Mouse (Mus musculus) brain, embryonic 14.5 days (tissue): ENCODE data around the gene Gm28036.
A peak's percentile ranks its signal among the peaks of the same experiment; 100 is the strongest.

ENCODE experiments used
- CTCF ChIP-seq: fragments of 200-500 bp; IDR thresholded peaks from 2 replicates; pipeline ENCODE4 v1.5.1; 2012; ENCODE audit warnings: inconsistent platforms, mild to moderate bottlenecking, moderate library complexity, borderline replicate concordance; ENCODE audit not compliant: insufficient read depth, insufficient read length; ENCODE audit errors: extremely low read depth
- POLR2A ChIP-seq: fragments of 200-500 bp; IDR thresholded peaks from 2 replicates; pipeline ENCODE4 v1.6.1; 2012; ENCODE audit warnings: mild to moderate bottlenecking, inconsistent platforms, borderline replicate concordance; ENCODE audit not compliant: poor library complexity, insufficient read depth, insufficient read length, severe bottlenecking; ENCODE audit errors: extremely low read depth

DNA sequence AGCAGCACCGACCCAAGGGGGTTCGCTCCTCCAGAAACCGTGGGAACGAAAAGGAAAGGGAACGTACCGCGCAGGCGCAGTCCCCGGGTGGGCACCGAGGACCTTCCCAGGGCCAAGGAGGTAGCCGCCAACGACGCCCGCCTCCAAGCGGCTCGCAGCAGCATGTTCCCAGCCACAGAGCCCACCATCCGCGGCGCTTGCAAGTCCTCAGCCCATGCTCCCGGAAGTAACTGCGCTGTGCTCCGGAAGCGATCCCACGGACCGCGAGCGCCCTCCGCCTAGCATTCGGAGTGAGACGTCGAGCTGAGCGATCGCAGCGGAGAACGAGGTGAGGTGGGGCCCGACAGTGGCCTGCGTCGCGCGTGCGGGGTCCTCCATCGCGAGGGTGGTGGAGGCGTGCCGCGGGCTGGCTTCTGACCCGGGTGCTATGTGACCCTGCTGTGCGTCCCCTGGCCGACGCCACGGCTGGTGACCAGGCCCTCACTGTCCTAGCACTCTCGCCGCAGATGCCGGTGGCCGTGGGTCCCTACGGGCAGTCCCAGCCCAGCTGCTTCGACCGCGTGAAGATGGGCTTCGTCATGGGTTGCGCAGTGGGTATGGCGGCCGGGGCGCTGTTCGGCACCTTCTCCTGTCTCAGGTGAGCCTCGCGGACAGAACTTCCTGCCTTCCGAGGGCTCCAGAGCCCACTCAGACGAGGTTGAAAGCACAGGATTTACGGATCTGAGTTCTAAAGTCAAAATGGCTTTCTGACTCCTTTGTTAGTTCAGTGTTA, 17.2 kb upstream of the Gm28036 start, which contains the start of the genes Romo1 and Nfs1:
- TF ChIP-seq CTCF = peak; percentile 38; the same call in 1 of the 2 replicates
- TF ChIP-seq POLR2A = peak; percentile 62; the same call in 1 of the 2 replicates
